In the genomic region with DNA sequence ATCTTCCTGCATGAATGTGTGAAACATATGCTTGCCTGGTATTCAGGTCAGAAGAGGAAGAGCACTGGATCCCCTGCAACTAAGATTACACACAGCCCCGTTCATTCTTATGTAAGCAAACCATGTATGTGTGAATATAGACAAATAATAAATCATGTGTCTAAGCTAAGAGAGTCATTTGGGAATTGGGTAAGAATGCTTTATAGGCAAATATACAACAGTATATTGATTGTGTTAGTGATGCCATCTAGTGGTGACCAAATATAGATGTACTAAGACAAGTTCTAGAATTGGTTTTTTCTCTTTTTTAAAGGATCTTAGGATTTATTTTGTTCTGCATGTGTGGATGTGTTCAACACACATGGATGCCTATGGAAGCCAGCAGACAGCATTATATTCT, we compare ENCODE assay signal across 11 mouse cellular contexts. TPM values are rescaled to one million over a fixed set of nuclear protein-coding genes. Genes with fewer than 3 reads are reported as not detected.
DNase-seq lines count a peak whose midpoint lies in the region; ATAC-seq and TF ChIP-seq lines count a peak whose summit lies in the region.
"Had no signal": no experiment of that assay in that cellular context is flagged by ENCODE, and none has a peak within 500 bp of the region (broad histone marks: within the 10 kb centered on the region; RNA-seq: fewer than 3 reads in every experiment).

No protein-coding gene starts in this region.

- H3K27ac ChIP-seq in embryonic facial prominence, embryonic 11.5 days (replicated peaks; ENCODE audit: low read depth, low read length), result no peak overlapping the region
- no peak overlapping the region for H3K27ac ChIP-seq in embryonic facial prominence, embryonic 10.5 days (replicated peaks)
- H3K27ac ChIP-seq in lung, postnatal 0 days (ENCODE audit: low read length), result no peak overlapping the region
- H3K27ac ChIP-seq in embryonic fibroblast, embryonic 13.5 days (ENCODE audit: insufficient read depth, low read length), result peak overlapping the region; percentile 78
- H3K27ac ChIP-seq: embryonic facial prominence, embryonic 13.5 days had no signal

- no peaks in the 10 kb centered on the region for H3K4me1 ChIP-seq in embryonic facial prominence, embryonic 11.5 days (ENCODE audit: control insufficient read depth, insufficient read depth, low read length)
- no peaks in the 10 kb centered on the region for H3K4me1 ChIP-seq in embryonic facial prominence, embryonic 10.5 days
- no peaks in the 10 kb centered on the region for H3K4me1 ChIP-seq in lung, postnatal 0 days (ENCODE audit: insufficient read depth, low read depth, low read length)
- H3K4me1 ChIP-seq in embryonic fibroblast, embryonic 13.5 days (ENCODE audit: control insufficient read depth, insufficient read depth, low read length), result peaks cover 9% of the 10 kb centered on the region
- H3K4me1 ChIP-seq: embryonic facial prominence, embryonic 13.5 days had no signal

- peak; percentile 64 for TF ChIP-seq CTCF in lung, postnatal 0 days (IDR thresholded peaks at IDR 0.05)
- TF ChIP-seq CTCF in embryonic fibroblast, embryonic 13.5 days (IDR thresholded peaks at IDR 0.05; ENCODE audit: borderline replicate concordance, insufficient read depth, low read length), result no peak

- no peak for ATAC-seq in embryonic facial prominence, embryonic 11.5 days (replicated peaks; ENCODE audit: insufficient number of reproducible peaks, low FRiP score, low TSS enrichment, low read depth)
- ATAC-seq in lung, postnatal 0 days, result peak; percentile 59

- no peak for TF ChIP-seq POLR2A in embryonic fibroblast, embryonic 13.5 days (IDR thresholded peaks at IDR 0.05; ENCODE audit: low read depth, low read length)

- WGBS in embryonic facial prominence, embryonic 11.5 days, result 67% methylated on average over 1 of the region's 1 CpGs
- WGBS in embryonic facial prominence, embryonic 10.5 days, result 77% methylated on average over 1 of the region's 1 CpGs
- WGBS in lung, postnatal 0 days, result 11% methylated on average over 1 of the region's 1 CpGs

- no peaks in the 10 kb centered on the region for H3K36me3 ChIP-seq in embryonic facial prominence, embryonic 11.5 days (replicated peaks; ENCODE audit: control insufficient read depth, insufficient read depth, low read depth, low read length)
- H3K36me3 ChIP-seq in embryonic facial prominence, embryonic 10.5 days (replicated peaks), result peaks cover 15% of the 10 kb centered on the region
- H3K36me3 ChIP-seq in lung, postnatal 0 days (ENCODE audit: insufficient read depth, low read length), result no peaks in the 10 kb centered on the region

- H3K4me3 ChIP-seq in embryonic facial prominence, embryonic 11.5 days (ENCODE audit: low read depth, low read length), result no peak overlapping the region
- H3K4me3 ChIP-seq in embryonic facial prominence, embryonic 10.5 days, result no peak overlapping the region
- no peak overlapping the region for H3K4me3 ChIP-seq in lung, postnatal 0 days (ENCODE audit: low read depth, low read length)
- no peak overlapping the region for H3K4me3 ChIP-seq in embryonic fibroblast, embryonic 13.5 days (ENCODE audit: insufficient read depth, low read length)
- H3K4me3 ChIP-seq: embryonic facial prominence, embryonic 13.5 days; megakaryocyte, embryonic 14.5 days had no signal

- H3K9ac ChIP-seq in embryonic facial prominence, embryonic 11.5 days (replicated peaks; ENCODE audit: low read length), result no peak overlapping the region
- H3K9ac ChIP-seq in lung, postnatal 0 days (replicated peaks; ENCODE audit: low read depth), result no peak overlapping the region
- H3K9ac ChIP-seq: embryonic facial prominence, embryonic 13.5 days had no signal

- no peak for TF ChIP-seq EP300 in lung, postnatal 0 days (IDR thresholded peaks at IDR 0.05)

- no peaks in the 10 kb centered on the region for H3K9me3 ChIP-seq in embryonic facial prominence, embryonic 11.5 days (replicated peaks; ENCODE audit: control insufficient read depth, low read length)
- no peaks in the 10 kb centered on the region for H3K9me3 ChIP-seq in embryonic facial prominence, embryonic 10.5 days
- no peaks in the 10 kb centered on the region for H3K9me3 ChIP-seq in lung, postnatal 0 days (ENCODE audit: low read length)
- H3K9me3 ChIP-seq: embryonic facial prominence, embryonic 13.5 days; megakaryocyte, embryonic 14.5 days had no signal

- peak; percentile 59 for DNase-seq in embryonic facial prominence, embryonic 11.5 days (ENCODE audit: low spot score)
- DNase-seq in embryonic facial prominence, embryonic 10.5 days (ENCODE audit: low spot score), result no peak
- DNase-seq in lung, postnatal 0 days (ENCODE audit: low spot score), result peak; percentile 92
- DNase-seq in lung, postnatal 4 days, result no peak
- DNase-seq in retina, embryonic 14.5 days (ENCODE audit: low spot score), result peak; percentile 66
- no peak for DNase-seq in layer of hippocampus, postnatal 14 days (ENCODE audit: low spot score in 2 of 2)
- no peak for DNase-seq in kidney, adult 8-10 months
- DNase-seq: heart, postnatal 10 days had no signal

- no peaks in the 10 kb centered on the region for H3K27me3 ChIP-seq in embryonic facial prominence, embryonic 11.5 days (ENCODE audit: control insufficient read depth, insufficient read depth, low read length)
- H3K27me3 ChIP-seq in embryonic facial prominence, embryonic 10.5 days (replicated peaks; ENCODE audit: low read depth, poor library complexity, severe bottlenecking), result no peaks in the 10 kb centered on the region
- no peaks in the 10 kb centered on the region for H3K27me3 ChIP-seq in lung, postnatal 0 days (replicated peaks; ENCODE audit: insufficient read depth, low read length)
- H3K27me3 ChIP-seq: embryonic facial prominence, embryonic 13.5 days; megakaryocyte, embryonic 14.5 days had no signal

- no peak overlapping the region for H3K4me2 ChIP-seq in embryonic facial prominence, embryonic 11.5 days (ENCODE audit: low read depth, low read length)
- H3K4me2 ChIP-seq in lung, postnatal 0 days (replicated peaks; ENCODE audit: low read depth, low read length), result no peak overlapping the region
- H3K4me2 ChIP-seq: embryonic facial prominence, embryonic 13.5 days had no signal

RNA-seq across cellular contexts. Expression of a gene that starts 28.0 kb away (rescaled TPM):
- polyA plus RNA-seq in embryonic facial prominence, embryonic 11.5 days (2014; fragmentation: Nextera tagmentation; extraction: Ambion mirVana), result 99.7 and 99.8 TPM in 2 replicates
- 84.9 and 89.9 TPM in 2 replicates for polyA plus RNA-seq in embryonic facial prominence, embryonic 10.5 days (2016; fragmentation: Nextera tagmentation; extraction: Ambion mirVana)
- polyA plus RNA-seq in lung, postnatal 0 days (2015; fragmentation: Nextera tagmentation; extraction: Ambion mirVana), result 181 and 202 TPM in 2 replicates
- 525 and 577 TPM in 2 replicates for polyA plus RNA-seq in embryonic fibroblast, embryonic 13.5 days (2011; ENCODE audit: insufficient read length, low read depth, missing spikeins)
- 100 to 1,000 TPM; 129 to 130 TPM for total RNA-seq in layer of hippocampus, postnatal 14 days (2021)

RNA-seq across cellular contexts. Expression of a gene that starts 28.1 kb away (rescaled TPM):
- 46.9 and 49.6 TPM in 2 replicates for polyA plus RNA-seq in embryonic facial prominence, embryonic 11.5 days (2014; fragmentation: Nextera tagmentation; extraction: Ambion mirVana)
- polyA plus RNA-seq in embryonic facial prominence, embryonic 10.5 days (2016; fragmentation: Nextera tagmentation; extraction: Ambion mirVana), result 44.5 and 46.8 TPM in 2 replicates
- polyA plus RNA-seq in lung, postnatal 0 days (2015; fragmentation: Nextera tagmentation; extraction: Ambion mirVana), result 11.7 and 12.2 TPM in 2 replicates
- polyA plus RNA-seq in embryonic fibroblast, embryonic 13.5 days (2011; ENCODE audit: insufficient read length, low read depth, missing spikeins), result 18.3 and 19.1 TPM in 2 replicates
- total RNA-seq in layer of hippocampus, postnatal 14 days (2021), result 10 to 100 TPM in 1 of 2 experiments, 1 to 10 TPM in 1; 9.9 to 10.2 TPM

Comparison
In these comparisons a context has a peak if more than half of its experiments do, and no peak if none do; other contexts are left out.
1. DNase-seq: peak in embryonic facial prominence, embryonic 11.5 days (single experiment), lung, postnatal 0 days (single experiment) and retina, embryonic 14.5 days (single experiment); none in embryonic facial prominence, embryonic 10.5 days (single experiment), lung, postnatal 4 days (0 of 2), layer of hippocampus, postnatal 14 days (0 of 2) and kidney, adult 8-10 months (0 of 2).